Mouse (Mus musculus): ENCODE measurements around the gene Sppl2a. TPM values are rescaled to one million over a fixed set of nuclear protein-coding genes. Genes with fewer than 3 reads are reported as not detected.
A peak's percentile ranks its signal among the peaks of the same experiment; 100 is the strongest.
"Not testable (repeated sequence)": the region's sequence is repeated elsewhere in the genome, so short reads cannot be mapped to it uniquely, and the experiment has no call there.

The Sppl2a gene
- total and polyA plus RNA-seq, 2 experiments: 37.6 to 158 TPM

- H3K4me1 ChIP-seq (ENCODE audit: control insufficient read depth, insufficient read depth, low read length): peaks cover 10% of the 10 kb centered on the region
- 98% methylated on average over 3 of the region's 3 CpGs for WGBS
- H3K36me3 ChIP-seq (ENCODE audit: control insufficient read depth, insufficient read depth, low read length): peaks cover 14% of the 10 kb centered on the region
- H3K79me2 ChIP-seq (ENCODE audit: control insufficient read depth, insufficient read depth, low read length): no peaks in the 10 kb centered on the region
- H3K27me3 ChIP-seq (ENCODE audit: control insufficient read depth, insufficient read depth, low read length): no peaks in the 10 kb centered on the region
- DNase-seq (ENCODE audit: extremely low read depth, low read depth, low spot score): no peak
- no peak overlapping the region for H3K27ac ChIP-seq (replicated peaks; ENCODE audit: insufficient read depth, low read depth, low read length)
- no peak overlapping the region for H3K9ac ChIP-seq (ENCODE audit: low read depth, low read length)
- H3K4me3 ChIP-seq (ENCODE audit: insufficient read depth, low read depth, low read length): no peak overlapping the region
- TF ChIP-seq CTCF (IDR thresholded peaks at IDR 0.05; ENCODE audit: low read depth, low read length): no peak
- no peak for TF ChIP-seq POLR2A (IDR thresholded peaks at IDR 0.05; ENCODE audit: extremely low read depth, insufficient read depth, low read length)
Observed at GRCm38 (mm10) chr2:126894245-126894644, 38.8 kb downstream of the Sppl2a start.

DNA sequence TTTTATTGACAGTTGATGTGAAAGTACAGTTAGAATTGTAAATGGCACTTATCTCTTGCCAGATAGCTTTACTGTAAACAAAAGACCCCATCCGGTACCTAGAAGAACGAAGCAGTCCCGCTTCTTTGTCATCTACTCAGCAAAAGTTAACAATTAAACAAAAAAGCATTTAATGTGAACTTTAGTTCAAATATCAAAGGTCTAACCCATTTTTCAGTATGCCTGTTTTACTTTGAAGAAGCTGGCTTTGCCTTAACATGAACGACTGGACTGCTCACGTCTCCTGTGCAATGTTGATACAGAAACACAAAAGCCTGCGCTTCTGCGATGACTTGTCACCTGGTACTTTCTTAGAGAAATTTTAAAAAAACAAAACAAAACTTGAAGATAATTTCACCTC, 40.7 kb downstream of the Sppl2a start:
- Histone ChIP-seq H3K27ac (replicated peaks; ENCODE audit: insufficient read depth, low read depth, low read length) (no peak overlapping the region), H3K79me2 (ENCODE audit: control insufficient read depth, insufficient read depth, low read length) (no peaks in the 10 kb centered on the region), H3K4me3 (ENCODE audit: insufficient read depth, low read depth, low read length) (peak overlapping the region; percentile 26; the same call in 1 of the 2 replicates), H3K9ac (ENCODE audit: low read depth, low read length) (no peak overlapping the region), H3K36me3 (ENCODE audit: control insufficient read depth, insufficient read depth, low read length) (peaks cover 13% of the 10 kb centered on the region), H3K4me1 (ENCODE audit: control insufficient read depth, insufficient read depth, low read length) (peaks cover 8% of the 10 kb centered on the region), H3K27me3 (ENCODE audit: control insufficient read depth, insufficient read depth, low read length) (no peaks in the 10 kb centered on the region)
- peak; percentile 88 for DNase-seq (ENCODE audit: extremely low read depth, low read depth, low spot score)
- whole genome bisulfite sequencing: 25% methylated on average over 7 of the region's 7 CpGs
- TF ChIP-seq CTCF (IDR thresholded peaks at IDR 0.05; ENCODE audit: low read depth, low read length) (no peak), POLR2A (IDR thresholded peaks at IDR 0.05; ENCODE audit: extremely low read depth, insufficient read depth, low read length) (no peak)

- no peak for TF ChIP-seq POLR2A (IDR thresholded peaks at IDR 0.05; ENCODE audit: extremely low read depth, insufficient read depth, low read length)
- TF ChIP-seq CTCF (IDR thresholded peaks at IDR 0.05; ENCODE audit: low read depth, low read length): no peak
- peak; percentile 36 for DNase-seq (ENCODE audit: extremely low read depth, low read depth, low spot score)
Observed at GRCm38 (mm10) chr2:126891743-126892142, 41.3 kb downstream of the Sppl2a start.

GRCm38 (mm10) chr2:126887141-126887540, 45.9 kb downstream of the Sppl2a start:
- Histone ChIP-seq H3K4me1 (ENCODE audit: control insufficient read depth, insufficient read depth, low read length) (no peaks in the 10 kb centered on the region), H3K36me3 (ENCODE audit: control insufficient read depth, insufficient read depth, low read length) (no peaks in the 10 kb centered on the region; the same call in 1 of the 2 replicates), H3K27me3 (ENCODE audit: control insufficient read depth, insufficient read depth, low read length) (no peaks in the 10 kb centered on the region), H3K4me3 (ENCODE audit: insufficient read depth, low read depth, low read length) (no peak overlapping the region), H3K9ac (ENCODE audit: low read depth, low read length) (no peak overlapping the region), H3K79me2 (ENCODE audit: control insufficient read depth, insufficient read depth, low read length) (no peaks in the 10 kb centered on the region), H3K27ac (replicated peaks; ENCODE audit: insufficient read depth, low read depth, low read length) (no peak overlapping the region)
- 86% methylated on average over 3 of the region's 3 CpGs for WGBS
- DNase-seq (ENCODE audit: extremely low read depth, low read depth, low spot score): no peak
- TF ChIP-seq POLR2A (IDR thresholded peaks at IDR 0.05; ENCODE audit: extremely low read depth, insufficient read depth, low read length) (no peak), CTCF (IDR thresholded peaks at IDR 0.05; ENCODE audit: low read depth, low read length) (no peak)

More at GRCm38 (mm10) chr2:126891743-126892142, 41.3 kb downstream of the Sppl2a start:
- no peak overlapping the region for H3K4me3 ChIP-seq (ENCODE audit: insufficient read depth, low read depth, low read length)
- no peak overlapping the region for H3K27ac ChIP-seq (replicated peaks; ENCODE audit: insufficient read depth, low read depth, low read length)
- no peaks in the 10 kb centered on the region for H3K79me2 ChIP-seq (ENCODE audit: control insufficient read depth, insufficient read depth, low read length)
- H3K9ac ChIP-seq (ENCODE audit: low read depth, low read length): no peak overlapping the region
- H3K27me3 ChIP-seq (ENCODE audit: control insufficient read depth, insufficient read depth, low read length): no peaks in the 10 kb centered on the region
- peaks cover 13% of the 10 kb centered on the region for H3K36me3 ChIP-seq (ENCODE audit: control insufficient read depth, insufficient read depth, low read length)
- H3K4me1 ChIP-seq (ENCODE audit: control insufficient read depth, insufficient read depth, low read length): peaks cover 4% of the 10 kb centered on the region

- Histone ChIP-seq H3K27me3 (ENCODE audit: control insufficient read depth, insufficient read depth, low read length) (no peaks in the 10 kb centered on the region), H3K36me3 (ENCODE audit: control insufficient read depth, insufficient read depth, low read length) (no peaks in the 10 kb centered on the region; the same call in 1 of the 2 replicates), H3K4me1 (ENCODE audit: control insufficient read depth, insufficient read depth, low read length) (no peaks in the 10 kb centered on the region), H3K4me3 (ENCODE audit: insufficient read depth, low read depth, low read length) (no peak overlapping the region), H3K79me2 (ENCODE audit: control insufficient read depth, insufficient read depth, low read length) (no peaks in the 10 kb centered on the region), H3K9ac (ENCODE audit: low read depth, low read length) (no peak overlapping the region), H3K27ac (replicated peaks; ENCODE audit: insufficient read depth, low read depth, low read length) (no peak overlapping the region)
- TF ChIP-seq POLR2A (IDR thresholded peaks at IDR 0.05; ENCODE audit: extremely low read depth, insufficient read depth, low read length) (no peak), CTCF (IDR thresholded peaks at IDR 0.05; ENCODE audit: low read depth, low read length) (no peak)
- WGBS: 78% methylated on average over 2 of the region's 2 CpGs
- DNase-seq (ENCODE audit: extremely low read depth, low read depth, low spot score): no peak
Observed at GRCm38 (mm10) chr2:126885871-126886270, 47.2 kb downstream of the Sppl2a start.

DNA sequence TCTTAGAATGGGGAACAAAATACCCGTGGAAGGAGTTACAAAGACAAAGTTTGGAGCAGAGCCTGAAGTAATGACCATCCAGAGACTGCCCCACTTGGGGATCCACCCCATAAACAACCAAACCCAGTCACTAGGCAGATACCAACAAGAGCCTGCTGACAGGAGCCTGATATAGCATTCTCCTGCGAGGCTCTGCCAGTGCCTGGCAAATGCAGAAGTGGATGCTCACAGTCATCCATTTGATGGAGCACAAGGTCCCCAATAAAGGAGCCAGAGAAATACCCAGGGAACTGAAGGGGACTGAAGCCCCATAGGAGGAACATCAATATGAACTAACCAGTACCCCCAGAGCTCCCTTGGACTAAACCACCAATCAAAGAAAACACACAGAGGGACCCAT, 50.3 kb downstream of the Sppl2a start:
- WGBS: 69% methylated on average over 2 of the region's 2 CpGs
- not testable (repeated sequence) for DNase-seq (ENCODE audit: extremely low read depth, low read depth, low spot score); H3K36me3 ChIP-seq (ENCODE audit: control insufficient read depth, insufficient read depth, low read length)

More for the DNA sequence above, 50.3 kb downstream of the Sppl2a start:
- H3K9ac ChIP-seq (ENCODE audit: low read depth, low read length); H3K4me3 ChIP-seq (ENCODE audit: insufficient read depth, low read depth, low read length); H3K4me1 ChIP-seq (ENCODE audit: control insufficient read depth, insufficient read depth, low read length); H3K79me2 ChIP-seq (ENCODE audit: control insufficient read depth, insufficient read depth, low read length); H3K27ac ChIP-seq (replicated peaks; ENCODE audit: insufficient read depth, low read depth, low read length); H3K27me3 ChIP-seq (ENCODE audit: control insufficient read depth, insufficient read depth, low read length): not testable (repeated sequence)
